Mouse (Mus musculus): Measurements from ENCODE around the gene Cep152. TPM values are rescaled to one million over a fixed set of nuclear protein-coding genes. Genes with fewer than 3 reads are reported as not detected.

Cep152 gene
- 1 to 10 TPM; 2.8 to 4.0 TPM for total RNA-seq (2021)
- long read RNA-seq = 0 reads

DNA sequence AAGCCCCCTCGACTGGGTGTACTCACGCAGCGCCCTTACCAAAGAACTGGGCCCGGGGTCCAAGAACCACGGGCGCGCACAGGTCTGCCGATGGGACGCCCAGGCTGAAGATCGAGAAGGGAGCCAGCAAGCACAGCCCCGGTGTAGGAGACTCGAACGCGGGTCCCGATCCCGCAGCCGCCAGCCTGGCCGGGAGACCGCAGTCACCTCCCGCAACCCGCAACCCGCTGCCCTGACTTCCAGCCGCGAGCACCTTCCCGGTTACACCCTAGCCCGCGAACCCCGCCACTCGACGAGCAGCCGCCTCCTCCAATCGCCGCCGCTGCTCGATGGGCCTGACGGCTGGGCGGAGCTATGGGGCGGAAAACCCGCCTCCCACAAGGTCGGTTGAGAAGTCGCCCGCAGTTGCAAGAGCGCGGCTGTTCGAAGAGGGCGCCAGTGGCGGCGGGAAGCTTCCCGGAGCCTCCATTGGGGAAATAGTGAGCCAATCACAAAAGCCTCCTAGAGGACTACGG is at the start of gene Cep152:
Gene Cep152, minus strand, starts transcription at position 277 of the 515 bp plus-strand sequence.
- DNase-seq (ENCODE audit: low spot score in 2 of 2) = peak; percentile 96 to 98

DNA sequence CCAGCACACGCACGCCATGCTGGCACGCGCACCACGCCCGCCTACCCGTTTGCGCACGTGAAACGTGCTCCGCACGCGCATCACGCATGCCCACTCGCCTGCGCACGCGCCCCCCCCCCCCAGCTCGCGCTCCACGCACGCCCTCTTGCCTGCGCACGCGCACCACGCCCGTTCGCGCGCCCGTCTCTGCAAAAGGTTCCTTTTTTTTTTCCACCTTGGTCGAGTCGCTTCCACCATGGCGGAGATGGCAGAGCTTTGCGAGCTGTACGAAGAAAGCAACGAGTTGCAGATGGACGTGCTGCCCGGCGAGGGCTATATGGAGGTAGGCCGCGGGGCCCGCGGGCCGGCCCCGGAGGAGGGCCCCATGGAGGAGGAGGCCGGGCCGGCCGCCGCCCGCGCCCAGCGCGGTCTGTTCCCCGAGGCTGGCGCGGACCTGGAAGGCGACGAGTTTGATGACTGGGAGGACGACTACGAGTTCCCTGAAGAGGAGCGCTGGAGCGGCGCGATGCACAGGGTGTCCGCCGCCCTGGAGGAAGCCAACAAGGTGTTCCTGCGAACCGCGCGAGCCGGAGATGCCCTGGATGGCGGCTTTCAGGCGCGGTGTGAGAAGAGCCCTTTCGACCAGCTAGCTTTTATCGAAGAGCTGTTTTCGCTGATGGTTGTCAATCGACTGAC is 48.2 kb upstream of the Cep152 start, which contains the start of gene Eid1:
Gene Eid1, plus strand, starts transcription at position 139 of the 675 bp plus-strand sequence.
- DNase-seq (ENCODE audit: low spot score in 2 of 2) = peak; percentile 79 to 85

DNA sequence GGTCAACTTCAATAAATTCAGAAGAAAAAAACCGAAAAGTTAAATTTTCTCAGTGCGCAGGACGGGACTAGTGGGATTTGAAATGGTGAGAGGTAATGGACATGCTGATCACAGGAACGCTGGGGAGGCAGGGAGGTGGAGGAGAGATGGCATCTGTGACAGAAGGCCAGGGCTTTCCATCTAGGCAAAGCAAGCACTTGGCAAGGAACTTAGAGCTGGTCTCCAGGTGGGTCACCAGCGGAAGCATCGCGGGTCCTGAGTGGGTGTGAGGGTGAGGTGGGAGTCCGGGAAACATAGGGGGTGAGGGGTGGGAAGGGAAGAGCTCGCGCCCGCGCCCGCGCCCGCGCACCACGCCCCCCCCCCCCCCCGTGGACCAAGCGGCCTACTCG is 47.6 kb upstream of the Cep152 start:
- no peak for DNase-seq (ENCODE audit: low spot score in 2 of 2)

DNA sequence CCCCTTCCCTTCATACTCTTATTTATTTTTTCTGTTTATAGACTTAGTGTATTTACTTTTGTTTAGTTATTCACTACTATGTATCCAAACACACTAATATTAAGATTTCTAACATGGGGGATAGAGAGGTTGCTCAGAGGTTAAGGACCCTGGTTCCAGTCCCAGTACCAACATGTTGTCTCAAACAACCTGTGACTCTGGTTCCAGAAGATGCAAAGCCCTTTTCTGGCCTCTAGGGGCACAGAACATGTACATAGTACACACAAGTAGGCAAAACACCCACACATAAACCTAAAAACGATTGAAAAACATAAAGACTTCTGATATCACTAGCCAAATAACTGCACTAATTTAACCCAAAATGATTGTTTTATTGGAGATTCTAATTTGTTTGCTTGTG is 45.9 kb upstream of the Cep152 start:
- DNase-seq (ENCODE audit: low spot score in 2 of 2) = no peak

DNA sequence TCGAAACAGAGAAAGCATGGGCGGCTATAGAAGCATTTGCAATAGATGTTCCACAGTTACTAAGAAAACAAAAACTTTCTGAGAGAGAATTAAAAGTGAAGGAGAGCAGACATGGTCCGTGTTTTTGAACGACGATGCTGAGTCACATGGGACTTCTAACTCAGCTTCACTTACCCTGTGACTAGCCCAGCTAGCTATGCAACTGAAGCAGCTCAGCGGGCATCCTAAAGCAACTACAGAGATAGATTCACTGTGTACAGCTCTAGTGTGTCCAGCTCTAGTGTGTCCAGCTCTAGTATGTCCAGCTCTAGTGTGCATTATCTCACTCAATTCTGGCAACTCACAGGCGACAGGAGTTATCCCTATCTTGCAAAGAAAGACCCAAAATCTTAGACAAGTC is 42.8 kb upstream of the Cep152 start:
- no peak for DNase-seq (ENCODE audit: low spot score in 2 of 2)

DNA sequence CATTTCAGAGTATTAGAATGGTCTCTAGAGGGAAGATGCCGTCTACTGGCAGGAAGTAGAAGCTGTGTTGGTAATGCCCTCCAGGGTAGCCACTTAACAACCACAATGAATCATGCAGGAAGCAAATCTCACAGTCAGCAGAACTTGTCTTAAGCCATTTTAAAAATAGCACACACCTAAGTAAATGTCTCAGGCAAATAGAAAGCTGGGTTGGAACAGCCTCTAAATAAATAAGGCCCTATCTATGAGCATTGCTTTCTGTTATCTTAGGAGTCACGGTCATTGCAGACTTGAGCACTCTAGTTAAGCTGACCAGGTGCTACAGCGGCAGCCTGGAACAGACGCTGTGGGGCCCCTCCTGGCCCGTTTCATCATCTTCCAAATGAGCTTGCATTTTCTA is 42.3 kb upstream of the Cep152 start:
- DNase-seq (ENCODE audit: low spot score in 2 of 2) = no peak

DNA sequence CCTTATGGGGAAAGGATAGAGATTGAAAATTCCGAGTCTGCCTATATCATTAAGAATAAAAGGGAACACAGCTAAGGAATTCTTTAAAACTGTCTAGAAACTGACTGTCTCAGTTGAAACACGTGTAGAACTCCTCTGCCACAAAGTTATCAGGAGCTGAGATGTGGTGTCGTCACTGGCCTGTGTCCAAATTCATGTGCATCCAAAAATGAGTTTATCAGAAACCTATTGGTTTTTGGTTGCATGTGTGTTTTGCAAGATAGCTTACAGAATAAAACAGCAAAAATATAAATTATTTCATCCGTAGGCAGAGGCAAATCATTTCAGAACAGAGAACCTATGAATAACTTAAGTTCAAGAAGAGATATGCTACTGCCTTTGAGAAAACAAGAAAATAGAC is 41.8 kb upstream of the Cep152 start:
- DNase-seq (ENCODE audit: low spot score in 2 of 2) = no peak

DNA sequence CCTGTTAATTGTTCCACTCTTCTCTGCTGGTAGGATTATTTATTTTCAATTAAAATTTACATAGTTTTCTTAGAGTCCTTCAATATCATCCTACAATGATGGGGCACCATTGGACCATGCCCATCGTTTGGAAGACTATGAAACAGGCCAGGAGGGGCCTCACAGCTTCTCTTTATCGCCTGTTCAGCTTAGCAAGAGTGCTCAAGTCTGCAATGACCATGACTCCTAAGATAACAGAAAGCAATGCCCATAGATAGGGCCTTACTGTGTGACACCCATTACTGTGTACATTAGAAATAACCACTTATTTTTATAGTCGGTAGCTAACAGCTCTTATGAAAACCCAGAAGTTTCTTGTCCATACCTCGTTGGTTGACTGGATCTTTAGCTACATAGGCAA is 41.0 kb upstream of the Cep152 start:
- no peak for DNase-seq (ENCODE audit: low spot score in 2 of 2)

DNA sequence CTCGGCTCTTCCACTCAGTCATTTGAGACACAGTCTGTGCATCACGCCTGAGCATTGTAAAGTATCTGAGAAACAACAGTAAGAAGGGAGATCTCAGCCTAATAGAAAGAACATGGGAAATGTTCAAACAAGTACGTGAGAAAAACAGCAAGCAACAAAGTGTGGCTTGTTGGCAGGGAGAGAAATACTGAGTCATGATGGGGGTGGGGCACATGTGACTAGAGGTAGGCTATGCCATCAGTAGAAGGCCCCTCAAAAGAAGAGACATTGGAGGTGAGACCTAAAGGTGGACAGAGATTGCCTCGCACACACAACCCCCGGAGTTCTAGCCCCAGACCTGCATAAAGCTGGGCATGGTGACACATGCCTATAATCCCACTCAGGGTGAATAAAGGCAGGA is 40.3 kb upstream of the Cep152 start:
- DNase-seq (ENCODE audit: low spot score in 2 of 2) = no peak

DNA sequence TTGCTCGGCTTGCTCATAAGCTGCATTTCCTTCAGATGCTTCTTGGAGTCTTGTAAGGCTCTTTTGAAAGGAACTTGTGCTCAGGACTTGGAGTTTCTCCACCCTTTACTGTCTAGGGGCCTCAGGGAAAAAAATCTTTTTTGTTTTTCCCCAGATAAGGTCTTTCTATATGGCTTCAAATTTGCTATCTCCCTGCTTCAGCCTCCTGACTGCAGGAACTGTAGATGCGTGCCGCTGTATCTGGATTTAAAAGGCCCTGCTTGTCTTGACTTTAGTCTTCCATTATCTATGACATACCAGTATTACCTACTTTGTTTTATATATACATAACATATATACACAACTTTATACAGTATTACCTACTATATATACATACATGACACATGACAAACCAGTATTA is 37.6 kb upstream of the Cep152 start:
- DNase-seq (ENCODE audit: low spot score in 2 of 2) = no peak

DNA sequence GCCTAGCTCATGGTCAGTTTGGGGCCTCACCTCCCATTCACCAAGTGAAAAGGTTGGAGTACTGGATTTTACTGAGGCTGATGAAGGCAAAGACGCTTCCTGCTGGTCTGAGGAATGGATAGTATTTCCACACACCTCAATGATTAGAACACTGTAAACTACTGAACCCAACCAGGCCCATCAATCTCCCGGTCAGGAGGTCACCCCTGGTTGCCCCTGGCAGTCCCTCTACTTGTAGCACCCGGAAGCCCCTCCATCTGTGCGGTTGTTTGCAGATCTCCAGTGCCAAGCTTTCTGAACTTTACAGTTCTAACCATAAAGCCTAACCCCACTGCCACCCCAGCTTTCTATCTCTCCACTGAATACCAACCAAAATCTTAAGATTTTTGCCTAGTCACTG is 36.2 kb upstream of the Cep152 start:
- no peak for DNase-seq (ENCODE audit: low spot score in 2 of 2)

DNA sequence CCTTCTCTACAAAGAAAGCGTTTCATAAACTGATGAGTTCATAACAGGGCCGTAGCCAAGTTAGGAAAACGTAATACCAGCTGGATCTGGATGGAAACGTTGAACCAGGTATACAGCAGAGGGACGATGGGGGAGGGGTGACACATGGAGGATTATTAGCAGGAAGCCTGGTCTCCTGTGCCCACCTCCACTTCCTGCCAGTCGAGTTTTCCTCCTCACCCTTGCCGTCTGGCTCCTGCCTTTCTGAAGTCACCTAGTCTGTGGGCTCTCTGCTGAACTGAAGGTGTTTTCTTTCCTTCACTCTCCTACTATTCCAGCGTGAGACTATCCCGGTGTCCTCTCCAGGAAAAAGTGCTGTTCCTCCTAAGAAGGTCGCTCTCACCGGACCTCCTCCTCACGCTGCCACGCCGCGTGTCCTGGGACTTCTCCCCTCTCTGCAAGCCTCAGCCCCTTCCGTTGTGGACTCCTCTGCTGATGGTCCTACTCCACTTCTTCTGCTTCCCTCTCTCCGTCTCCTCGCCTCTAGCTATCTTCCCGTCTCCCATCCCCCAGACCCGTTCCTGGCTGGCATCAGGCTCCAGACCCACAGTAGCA is 35.7 kb upstream of the Cep152 start:
- peak in 1 of 2 experiments; percentile 16 for DNase-seq (ENCODE audit: low spot score in 2 of 2)

DNA sequence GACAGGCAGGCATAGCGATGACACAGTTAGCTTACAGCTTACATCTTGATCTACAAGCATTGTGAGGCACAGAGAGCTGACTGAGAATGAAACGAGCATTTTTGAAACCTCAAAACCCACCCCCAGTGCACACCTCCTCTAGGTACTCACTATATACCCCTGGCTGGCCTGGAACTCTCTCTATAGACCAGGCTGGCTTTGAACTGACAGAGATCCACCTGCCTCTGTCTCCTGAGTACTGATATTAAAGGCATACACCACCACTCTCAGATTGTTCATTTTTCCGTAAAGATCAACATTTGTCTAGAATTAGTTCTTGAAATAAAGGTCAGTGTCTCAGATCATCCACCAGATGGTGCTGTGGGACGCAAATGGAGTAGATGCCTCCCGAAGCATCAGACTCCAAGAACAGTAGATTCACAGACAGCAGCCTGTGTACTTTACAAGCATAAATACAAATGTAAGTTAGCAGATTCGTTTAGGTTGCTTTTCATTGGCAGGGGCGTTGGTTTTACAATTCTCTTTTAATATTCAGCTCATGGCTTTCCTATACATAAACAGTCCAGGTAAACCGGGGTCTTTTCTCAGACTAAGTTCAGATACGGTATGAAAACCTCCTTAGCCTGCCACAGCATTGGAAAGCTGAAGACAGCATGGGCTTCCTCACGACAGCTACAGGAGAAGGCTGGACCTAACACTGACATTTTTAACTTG is 35.1 kb upstream of the Cep152 start:
- peak; percentile 78 to 80 for DNase-seq (ENCODE audit: low spot score in 2 of 2)

DNA sequence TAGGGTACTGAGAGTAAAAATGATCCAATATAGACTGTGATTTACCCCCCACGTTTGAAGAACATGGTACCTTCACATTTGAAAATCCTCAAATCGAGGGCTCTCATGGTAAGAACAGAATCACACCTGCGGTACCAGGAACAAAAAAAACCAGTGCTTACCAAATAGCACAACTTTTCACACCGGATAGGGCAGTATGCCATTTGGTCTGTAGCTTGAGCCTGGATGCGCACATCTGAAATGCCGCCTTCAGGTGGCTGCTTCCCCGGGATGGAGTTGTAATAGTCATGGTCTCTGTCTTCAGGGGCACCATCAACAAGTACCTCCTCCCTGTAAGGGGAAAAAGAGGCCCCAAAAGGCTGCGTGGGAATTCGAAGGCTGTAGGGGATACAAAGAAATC is 30.5 kb upstream of the Cep152 start:
- DNase-seq (ENCODE audit: low spot score in 2 of 2) = no peak

DNA sequence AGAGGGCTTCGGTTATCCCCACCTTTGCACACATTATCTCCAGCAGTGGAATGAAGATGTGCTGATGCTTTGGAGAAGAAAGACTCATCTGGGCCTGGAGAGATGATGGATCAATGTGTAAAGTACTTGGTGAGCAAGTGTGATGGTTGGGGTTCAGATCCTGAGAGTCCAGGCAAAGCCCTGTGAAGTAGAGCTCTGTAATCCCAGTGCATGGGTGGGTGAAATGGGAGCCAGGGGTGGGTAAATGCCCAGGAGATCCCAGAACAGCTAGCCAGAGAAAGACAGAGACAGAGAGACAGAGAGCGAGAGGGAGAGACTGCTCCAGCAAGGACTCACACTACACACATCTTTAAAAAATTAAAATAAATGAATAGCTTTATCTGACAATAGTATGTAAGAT is 28.4 kb upstream of the Cep152 start:
- DNase-seq (ENCODE audit: low spot score in 2 of 2) = no peak

DNA sequence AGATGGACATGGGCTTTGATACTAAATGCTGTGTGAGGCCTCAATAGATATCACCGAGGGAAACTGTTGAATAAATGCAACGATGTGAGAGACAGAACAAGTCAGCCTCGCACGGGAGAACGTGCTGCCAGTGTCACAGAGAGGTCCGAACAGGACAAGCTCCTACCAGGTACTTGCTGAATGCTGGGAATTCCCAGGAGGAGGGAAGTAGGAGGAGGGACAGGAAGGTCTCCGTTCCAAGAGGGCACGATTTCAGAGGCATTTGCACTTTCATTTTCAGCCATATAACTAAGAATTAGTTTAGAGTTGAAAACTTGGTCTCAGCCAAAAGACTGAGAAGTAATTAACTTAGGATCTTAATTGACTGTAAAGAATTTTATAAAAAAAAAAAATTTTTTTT is 26.6 kb upstream of the Cep152 start:
- DNase-seq (ENCODE audit: low spot score in 2 of 2) = no peak

DNA sequence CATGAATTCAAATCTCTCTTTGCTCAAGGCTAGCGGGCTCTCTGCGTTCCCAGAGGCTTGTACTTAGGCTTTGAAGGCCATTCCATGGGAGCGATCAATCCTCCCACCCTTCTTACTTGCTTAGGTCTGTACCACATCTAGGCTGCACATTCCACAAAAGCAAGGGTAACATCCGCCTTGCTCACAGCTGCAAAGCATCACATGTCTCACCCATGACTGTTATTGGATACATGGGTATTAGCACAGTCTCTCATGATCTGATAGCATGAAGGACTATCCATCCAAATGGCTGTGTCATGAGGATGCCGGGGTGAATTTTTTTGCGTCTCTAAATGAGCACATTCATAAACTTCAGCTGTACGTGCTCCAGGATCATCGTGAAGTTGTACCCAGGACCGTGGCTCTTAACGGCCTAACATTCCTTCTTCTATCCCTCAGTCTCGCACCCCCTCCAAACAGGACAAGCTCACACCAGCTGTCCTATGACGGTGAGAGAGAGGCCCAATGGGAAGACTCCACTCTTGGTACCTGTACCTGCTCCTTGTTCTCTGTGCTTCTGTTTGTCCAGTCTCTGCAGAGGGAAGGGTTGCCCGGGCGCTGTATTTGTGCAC is 25.9 kb upstream of the Cep152 start:
- no peak for DNase-seq (ENCODE audit: low spot score in 2 of 2)

DNA sequence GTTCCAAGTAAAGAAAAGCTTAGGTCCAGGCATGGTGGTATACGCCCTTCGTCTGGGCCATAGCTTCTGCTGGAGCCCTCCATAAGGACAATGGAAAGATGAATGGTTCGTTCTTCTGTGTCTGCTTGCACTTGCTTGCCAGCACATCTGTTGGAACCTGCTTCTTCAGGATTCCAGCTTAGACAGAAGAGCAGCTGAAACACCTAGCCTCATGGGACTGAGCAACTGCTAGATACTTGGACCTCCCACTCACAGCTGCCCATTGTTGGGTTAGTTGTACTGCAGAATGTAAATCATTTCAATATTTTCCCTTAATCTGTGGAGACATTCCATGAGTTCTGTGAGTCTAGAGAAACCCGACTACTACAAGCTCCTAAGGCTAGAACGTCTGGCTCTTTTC is 25.1 kb upstream of the Cep152 start:
- no peak for DNase-seq (ENCODE audit: low spot score in 2 of 2)

DNA sequence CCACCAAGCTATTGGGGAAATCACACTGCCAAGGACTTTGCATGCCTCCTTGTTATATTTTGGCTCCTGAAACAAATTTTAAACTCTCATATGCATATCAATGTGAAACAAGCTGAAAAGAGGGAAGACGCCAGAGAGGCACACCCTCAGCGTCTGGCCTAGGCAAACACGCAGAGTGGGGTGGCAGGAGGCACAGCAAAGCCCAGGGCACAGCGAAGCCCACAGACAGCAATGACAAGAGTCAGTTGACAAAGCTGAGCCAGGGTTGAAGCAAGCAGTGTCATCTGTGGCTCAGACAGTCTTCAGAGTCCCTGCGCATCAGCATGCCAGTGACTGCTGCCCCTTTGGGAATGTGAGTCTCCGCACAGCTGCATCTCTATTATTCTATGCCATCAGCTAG is 20.0 kb upstream of the Cep152 start:
- DNase-seq (ENCODE audit: low spot score in 2 of 2) = no peak

DNA sequence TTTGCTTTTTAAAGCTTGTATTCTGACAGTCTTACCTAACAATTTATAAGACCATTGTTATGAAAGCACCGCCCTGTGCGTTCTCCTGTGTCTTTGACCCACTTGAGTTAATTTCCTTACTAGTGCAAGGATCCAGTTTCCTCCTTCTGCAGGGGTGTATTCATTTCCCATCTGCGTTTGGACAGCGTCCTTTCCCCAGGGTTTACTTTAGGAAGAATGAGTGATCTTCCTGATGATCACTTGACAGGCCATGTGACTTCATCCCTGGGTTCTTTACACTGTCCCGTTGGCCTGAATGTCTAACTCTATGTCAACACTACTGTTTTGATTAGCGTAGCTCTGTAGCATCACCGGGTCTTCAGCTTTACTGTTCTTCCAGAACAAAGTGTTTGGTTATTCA is 12.4 kb upstream of the Cep152 start:
- no peak for DNase-seq (ENCODE audit: low spot score in 2 of 2)

DNA sequence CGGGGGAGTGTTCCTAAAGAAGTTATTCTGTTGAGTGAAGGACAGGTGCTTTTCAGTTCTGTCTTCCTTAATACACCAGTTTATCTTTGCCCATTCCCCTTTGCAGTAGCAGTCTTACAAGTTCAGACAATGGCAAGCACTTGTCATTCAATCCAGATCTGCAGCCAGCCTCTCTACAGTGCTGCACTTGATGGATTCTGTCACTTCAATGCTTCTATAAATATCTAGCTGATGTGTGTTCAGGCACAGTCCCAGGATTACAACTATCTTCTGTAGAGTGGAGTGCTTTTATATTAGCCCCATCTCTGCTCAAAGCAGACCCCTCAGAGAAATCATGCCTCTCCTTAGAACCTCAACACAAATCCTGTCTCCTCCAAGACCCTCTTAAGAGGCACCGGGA is 5.1 kb upstream of the Cep152 start:
- no peak for DNase-seq (ENCODE audit: low spot score in 2 of 2)

DNA sequence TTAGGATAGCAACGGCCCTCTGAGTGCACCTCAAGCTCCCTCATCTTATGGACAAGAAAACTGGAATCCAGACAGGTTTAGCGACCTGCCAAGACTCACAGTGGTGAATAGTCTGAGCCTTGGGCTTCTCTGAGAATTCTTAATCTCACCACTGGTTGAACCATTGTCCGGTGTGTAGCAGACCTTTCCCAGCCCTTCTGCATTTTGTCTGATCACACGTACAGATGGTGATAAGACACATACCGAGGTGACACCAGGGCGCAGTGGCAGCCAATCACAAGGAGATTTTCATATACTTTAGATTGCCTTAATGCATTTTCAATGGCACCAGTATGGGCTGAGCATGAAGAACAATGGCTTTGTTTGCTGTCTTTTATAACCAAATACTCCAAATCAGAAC is 3.6 kb upstream of the Cep152 start:
- DNase-seq (ENCODE audit: low spot score in 2 of 2) = no peak

All from layer of hippocampus, postnatal 10 days (tissue).